Mouse (Mus musculus) thymus, adult 2 months (tissue): ENCODE data around the gene Cse1l.

Source experiments
- CTCF ChIP-seq: fragments of 200-500 bp; IDR thresholded peaks from 2 replicates; pipeline ENCODE4 v1.5.1; 2012; ENCODE audit warnings: mild to moderate bottlenecking, control low read depth, low read length, moderate library complexity, borderline replicate concordance; ENCODE audit not compliant: control insufficient read depth, poor library complexity, insufficient read depth; ENCODE audit errors: extremely low read depth
- POLR2A ChIP-seq: fragments of 200-500 bp; IDR thresholded peaks from 2 replicates; pipeline ENCODE4 v1.6.1; 2012; ENCODE audit warnings: mild to moderate bottlenecking, low read length, control low read depth, moderate library complexity; ENCODE audit not compliant: control insufficient read depth, poor library complexity, insufficient read depth; ENCODE audit errors: extremely low read depth

DNA sequence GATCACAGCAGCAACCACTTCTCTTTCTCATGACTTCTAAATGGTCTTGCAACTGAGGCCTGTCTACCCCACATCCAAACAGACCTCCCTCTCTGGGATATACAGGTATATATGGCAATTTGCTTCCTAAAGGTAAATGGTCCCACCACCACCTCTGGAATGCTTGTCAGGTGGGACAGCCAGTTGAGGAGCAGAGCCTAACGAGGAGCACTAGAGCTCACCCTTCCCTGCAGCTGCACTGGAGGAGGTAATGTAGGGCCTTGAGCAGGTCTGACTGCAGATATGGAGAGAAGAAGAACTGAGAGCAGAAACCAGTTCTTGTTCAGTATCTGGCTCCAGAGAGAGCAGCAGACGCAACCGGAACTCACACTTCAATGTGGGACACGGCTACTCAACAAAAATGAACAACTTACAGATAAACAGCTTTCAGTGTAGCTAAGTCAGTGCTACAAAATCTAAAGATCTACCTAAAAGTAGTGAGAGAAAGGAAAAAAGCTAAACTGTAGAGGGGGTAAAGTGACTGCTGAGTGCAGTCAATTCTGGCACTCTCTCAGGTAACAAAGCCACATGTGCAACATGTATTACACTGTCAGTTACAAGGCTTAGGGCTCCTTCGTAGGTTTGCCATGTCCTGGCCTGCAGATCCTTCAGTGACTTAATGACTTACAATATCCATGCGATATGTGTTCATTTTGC, 68.5 kb downstream of the Cse1l start:
- TF ChIP-seq CTCF (no peak), POLR2A (no peak)
